Comparison of ENCODE assay signal across 9 mouse cellular contexts in the genomic region with DNA sequence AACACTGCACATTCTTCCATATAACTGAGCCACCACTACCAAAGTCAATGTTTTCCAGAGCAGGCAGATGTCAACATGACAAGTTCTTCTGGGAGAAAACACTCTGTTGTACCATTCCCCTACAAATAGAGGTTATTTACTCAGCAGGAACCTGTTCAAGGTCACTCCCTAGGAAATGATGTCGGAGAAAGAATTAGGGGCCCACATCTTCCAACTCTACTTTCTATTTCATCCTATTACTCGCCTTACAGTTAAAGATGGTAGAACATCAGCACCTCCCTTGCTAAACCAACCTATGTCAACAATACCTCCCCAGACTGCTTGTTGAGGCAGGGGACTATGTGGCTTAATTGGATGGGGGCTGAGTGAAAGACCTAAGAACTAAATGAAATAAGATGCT. TPM values are rescaled to one million over a fixed set of nuclear protein-coding genes. Genes with fewer than 3 reads are reported as not detected.
DNase-seq lines count a peak whose midpoint lies in the region; ATAC-seq and TF ChIP-seq lines count a peak whose summit lies in the region.
"Had no signal": no experiment of that assay in that cellular context is flagged by ENCODE, and none has a peak within 500 bp of the region (broad histone marks: within the 10 kb centered on the region; RNA-seq: fewer than 3 reads in every experiment).

A gene (plus strand): TSS at position 301 of the 400 bp plus-strand sequence.

- H3K9ac ChIP-seq in kidney, embryonic 16.5 days (replicated peaks; ENCODE audit: low read length): no peak within 1 kb of the TSS
- H3K9ac ChIP-seq in intestine, postnatal 0 days (ENCODE audit: low read depth, low read length): no peak within 1 kb of the TSS
- no peak within 1 kb of the TSS for H3K9ac ChIP-seq in midbrain, postnatal 0 days (replicated peaks; ENCODE audit: low read length, poor library complexity, severe bottlenecking)

- no peaks in the 10 kb centered on the region for H3K4me1 ChIP-seq in kidney, embryonic 16.5 days (ENCODE audit: insufficient read depth, low read length)
- H3K4me1 ChIP-seq in embryonic fibroblast, embryonic 13.5 days (ENCODE audit: control insufficient read depth, insufficient read depth, low read length): no peaks in the 10 kb centered on the region
- H3K4me1 ChIP-seq in intestine, postnatal 0 days (replicated peaks; ENCODE audit: control insufficient read depth, insufficient read depth, low read length): no peaks in the 10 kb centered on the region
- H3K4me1 ChIP-seq in midbrain, postnatal 0 days (ENCODE audit: insufficient read depth, low read length): no peaks in the 10 kb centered on the region

- no peak for TF ChIP-seq CTCF in embryonic fibroblast, embryonic 13.5 days (IDR thresholded peaks at IDR 0.05; ENCODE audit: borderline replicate concordance, insufficient read depth, low read length)
- no peak for TF ChIP-seq CTCF in intestine, postnatal 0 days (IDR thresholded peaks at IDR 0.05; ENCODE audit: low read depth)
- no peak for TF ChIP-seq CTCF in midbrain, postnatal 0 days (IDR thresholded peaks at IDR 0.05)

- TF ChIP-seq POLR2A in embryonic fibroblast, embryonic 13.5 days (IDR thresholded peaks at IDR 0.05; ENCODE audit: low read depth, low read length): no peak

- WGBS in kidney, embryonic 16.5 days: 72% methylated on average over 2 of the region's 2 CpGs
- WGBS in intestine, postnatal 0 days: 72% methylated on average over 2 of the region's 2 CpGs
- 83% methylated on average over 2 of the region's 2 CpGs for WGBS in midbrain, postnatal 0 days

- no peaks in the 10 kb centered on the region for H3K9me3 ChIP-seq in kidney, embryonic 16.5 days (ENCODE audit: low read length)
- no peaks in the 10 kb centered on the region for H3K9me3 ChIP-seq in intestine, postnatal 0 days (ENCODE audit: control insufficient read depth)
- no peaks in the 10 kb centered on the region for H3K9me3 ChIP-seq in midbrain, postnatal 0 days (ENCODE audit: low read length)

- no peak for DNase-seq in kidney, postnatal 25 days
- DNase-seq in midbrain, postnatal 0 days (ENCODE audit: low spot score): no peak
- no peak for DNase-seq in embryo, embryonic 10.5 days (ENCODE audit: low spot score)
- no peak for DNase-seq in frontal cortex, postnatal 14 days (ENCODE audit: low spot score in 2 of 2)
- no peak for DNase-seq in left cerebral cortex, postnatal 25 days (ENCODE audit: low spot score in 2 of 2)
- DNase-seq: kidney, adult 9 months had no signal

- H3K4me2 ChIP-seq in kidney, embryonic 16.5 days (replicated peaks; ENCODE audit: low read depth, low read length): peak within 1 kb of the TSS; percentile 44
- peak within 1 kb of the TSS; percentile 57; the same call in 1 of the 2 replicates for H3K4me2 ChIP-seq in intestine, postnatal 0 days (replicated peaks; ENCODE audit: low read depth)
- H3K4me2 ChIP-seq in midbrain, postnatal 0 days (ENCODE audit: low read depth, low read length, poor library complexity, severe bottlenecking): peak within 1 kb of the TSS; percentile 39

- intact Hi-C loops in left cerebral cortex, postnatal 25 days (cut with DNase I): loop anchor here (10.0 kb wide), 1 partner anchor 263 kb away; a partner anchor contains a TSS

- peaks cover 19% of the 10 kb centered on the region for H3K27me3 ChIP-seq in kidney, embryonic 16.5 days (ENCODE audit: insufficient read depth, low read length)
- no peaks in the 10 kb centered on the region for H3K27me3 ChIP-seq in intestine, postnatal 0 days (replicated peaks; ENCODE audit: control insufficient read depth, insufficient read depth, low read length)
- H3K27me3 ChIP-seq in midbrain, postnatal 0 days (ENCODE audit: insufficient read depth, low read length): no peaks in the 10 kb centered on the region; the same call in 1 of the 2 replicates

- no peaks in the 10 kb centered on the region for H3K36me3 ChIP-seq in kidney, embryonic 16.5 days (ENCODE audit: insufficient read depth, low read length)
- H3K36me3 ChIP-seq in intestine, postnatal 0 days (ENCODE audit: control insufficient read depth, insufficient read depth): no peaks in the 10 kb centered on the region
- no peaks in the 10 kb centered on the region for H3K36me3 ChIP-seq in midbrain, postnatal 0 days (ENCODE audit: insufficient read depth, low read length)

- no peak within 1 kb of the TSS for H3K27ac ChIP-seq in kidney, embryonic 16.5 days (ENCODE audit: low read length)
- H3K27ac ChIP-seq in embryonic fibroblast, embryonic 13.5 days (ENCODE audit: insufficient read depth, low read length): no peak within 1 kb of the TSS
- H3K27ac ChIP-seq in intestine, postnatal 0 days (ENCODE audit: low read depth, low read length): no peak within 1 kb of the TSS
- H3K27ac ChIP-seq in midbrain, postnatal 0 days (ENCODE audit: low read depth, low read length): no peak within 1 kb of the TSS

- no peak for ATAC-seq in kidney, embryonic 16.5 days (ENCODE audit: low FRiP score, low TSS enrichment)
- no peak for ATAC-seq in intestine, postnatal 0 days
- ATAC-seq in midbrain, postnatal 0 days (ENCODE audit: low FRiP score): no peak

- peak within 1 kb of the TSS; percentile 56 for H3K4me3 ChIP-seq in kidney, embryonic 16.5 days (ENCODE audit: low read length)
- peak within 1 kb of the TSS; percentile 24; the same call in 1 of the 2 replicates for H3K4me3 ChIP-seq in embryonic fibroblast, embryonic 13.5 days (ENCODE audit: insufficient read depth, low read length)
- H3K4me3 ChIP-seq in intestine, postnatal 0 days (ENCODE audit: low read depth, low read length): peak within 1 kb of the TSS; percentile 55; the same call in 1 of the 2 replicates
- H3K4me3 ChIP-seq in midbrain, postnatal 0 days (ENCODE audit: low read depth, low read length): peak within 1 kb of the TSS; percentile 40; the same call in 1 of the 2 replicates

RNA-seq across cellular contexts. Expression of the gene that starts here (rescaled TPM):
- not detected in 2 replicates for polyA plus RNA-seq in kidney, embryonic 16.5 days (2015; fragmentation: Nextera tagmentation; extraction: Ambion mirVana)
- not detected in 2 replicates for polyA plus RNA-seq in embryonic fibroblast, embryonic 13.5 days (2011; ENCODE audit: insufficient read length, low read depth, missing spikeins)
- polyA plus RNA-seq in intestine, postnatal 0 days (2015; fragmentation: Nextera tagmentation; extraction: Ambion mirVana): 0.05 TPM in 1 of 2 replicates, not detected in the other
- not detected in 2 replicates for total RNA-seq in midbrain, postnatal 0 days (2014; rRNA removed)
- 0.02 TPM in 1 of 2 replicates, not detected in the other for polyA plus RNA-seq in midbrain, postnatal 0 days (2015; fragmentation: Nextera tagmentation; extraction: Ambion mirVana)
- under 1 TPM; 0.09 to 0.16 TPM for total RNA-seq in left cerebral cortex, postnatal 25 days (2021)
